Mouse (Mus musculus) stomach, postnatal 0 days (tissue): Measurements from ENCODE around the gene Ank3. TPM values are rescaled to one million over a fixed set of nuclear protein-coding genes. Genes with fewer than 3 reads are reported as not detected.

Source experiments
- ATAC-seq: fragments of 200-750 bp; cut with Nextera tagmentation; 2 replicates; pipeline ENCODE4 v1.8.0; 2017; ENCODE audit not compliant: low FRiP score, low TSS enrichment
- DNase-seq: peaks from one replicate; pipeline ENCODE4 v3.0.0-alpha.2; 2016; ENCODE audit warnings: low spot score
- H3K27ac ChIP-seq: fragments of 300-500 bp; sonication (generic); replicated peaks from 2 replicates; pipeline ENCODE4 v1.5.1; 2014; ENCODE audit warnings: mild to moderate bottlenecking, control low read depth
- H3K27me3 ChIP-seq: fragments of 300-500 bp; sonication (generic); 2 replicates; pipeline ENCODE4 v1.6.1; 2014; ENCODE audit warnings: low read length; ENCODE audit not compliant: control insufficient read depth, insufficient read depth
- H3K36me3 ChIP-seq: fragments of 300-500 bp; sonication (generic); 2 replicates; pipeline ENCODE4 v1.6.1; 2014; ENCODE audit warnings: low read length, mixed read lengths; ENCODE audit not compliant: control insufficient read depth, insufficient read depth
- H3K4me1 ChIP-seq: fragments of 300-500 bp; sonication (generic); replicated peaks from 2 replicates; pipeline ENCODE4 v1.6.1; 2014; ENCODE audit warnings: antibody characterized with exemption; ENCODE audit not compliant: control insufficient read depth, insufficient read depth
- H3K4me2 ChIP-seq: fragments of 300-500 bp; sonication (generic); replicated peaks from 2 replicates; pipeline ENCODE4 v1.6.1; 2014; ENCODE audit warnings: low read depth, mild to moderate bottlenecking, control low read depth, moderate library complexity
- H3K4me3 ChIP-seq: fragments of 300-500 bp; sonication (generic); 2 replicates; pipeline ENCODE4 v1.5.1; 2014; ENCODE audit warnings: low read depth, low read length, control low read depth
- H3K9ac ChIP-seq: fragments of 300-500 bp; sonication (generic); 2 replicates; pipeline ENCODE4 v1.6.1; 2014; ENCODE audit warnings: mild to moderate bottlenecking, low read length, control low read depth, mixed read lengths
- H3K9me3 ChIP-seq: fragments of 300-500 bp; sonication (generic); 2 replicates; pipeline ENCODE4 v1.6.1; 2016; ENCODE audit warnings: low read length; ENCODE audit not compliant: control insufficient read depth
- CTCF ChIP-seq: IDR thresholded peaks from 2 replicates; pipeline ENCODE4 v1.5.1; 2016; ENCODE audit warnings: antibody characterized with exemption, low read depth, mild to moderate bottlenecking, moderate library complexity
- EP300 ChIP-seq: optimal IDR thresholded peaks from 2 replicates; pipeline ENCODE3; 2016; ENCODE audit warnings: antibody characterized with exemption
- WGBS: fragments of 180-500 bp; shearing (Covaris S2); extraction: QIAGEN DNeasy Blood & Tissue Kit; methylation state at CpG from one replicate; pipeline ENCODE4 v1.1.7; 2014; 5-methylcytosine and 5-hydroxymethylcytosine counted together
- polyA plus RNA-seq: library from polyadenylated mRNA; unstranded; fragments of >200 nt; fragmentation: Nextera tagmentation; extraction: Ambion mirVana; gene quantifications from 2 replicates; pipeline ENCODE4 v1.2.1, GENCODE M21; 2015

Ank3 gene
- polyA plus RNA-seq, 1 experiment from 2014 or later: 16.0 TPM

DNA sequence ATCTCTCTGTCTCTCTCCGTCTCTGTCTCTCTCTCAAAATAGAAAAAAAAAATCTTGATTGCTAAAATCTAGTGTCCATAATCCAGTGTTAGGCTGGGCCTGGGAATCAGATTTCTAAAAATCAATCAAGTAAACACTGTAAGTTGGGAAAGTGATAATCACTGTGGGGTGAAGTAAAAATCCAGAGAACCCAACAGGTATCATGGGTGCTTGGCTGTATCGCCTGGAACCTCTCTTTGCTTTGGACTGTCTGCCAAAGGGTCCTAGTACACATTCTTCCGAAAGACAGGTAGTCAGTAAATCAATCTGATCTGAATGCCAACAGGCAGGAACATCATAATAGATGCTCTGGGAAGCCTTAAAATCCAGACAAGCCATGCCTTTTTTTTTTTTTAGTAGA lies 186.7 kb downstream of the Ank3 start:
- 84% methylated on average over 3 of the region's 3 CpGs for WGBS
- no peak for TF ChIP-seq CTCF
- no peak for TF ChIP-seq EP300
- no peaks in the 10 kb centered on the region for H3K4me1 ChIP-seq
- DNase-seq (no peak), ATAC-seq (no peak)
- no peaks in the 10 kb centered on the region for H3K9me3 ChIP-seq
- H3K27ac ChIP-seq: no peak overlapping the region
- H3K27me3 ChIP-seq: no peaks in the 10 kb centered on the region
- H3K4me2 ChIP-seq: no peak overlapping the region
- H3K9ac ChIP-seq: no peak overlapping the region
- no peak overlapping the region for H3K4me3 ChIP-seq
- H3K36me3 ChIP-seq: no peaks in the 10 kb centered on the region

DNA sequence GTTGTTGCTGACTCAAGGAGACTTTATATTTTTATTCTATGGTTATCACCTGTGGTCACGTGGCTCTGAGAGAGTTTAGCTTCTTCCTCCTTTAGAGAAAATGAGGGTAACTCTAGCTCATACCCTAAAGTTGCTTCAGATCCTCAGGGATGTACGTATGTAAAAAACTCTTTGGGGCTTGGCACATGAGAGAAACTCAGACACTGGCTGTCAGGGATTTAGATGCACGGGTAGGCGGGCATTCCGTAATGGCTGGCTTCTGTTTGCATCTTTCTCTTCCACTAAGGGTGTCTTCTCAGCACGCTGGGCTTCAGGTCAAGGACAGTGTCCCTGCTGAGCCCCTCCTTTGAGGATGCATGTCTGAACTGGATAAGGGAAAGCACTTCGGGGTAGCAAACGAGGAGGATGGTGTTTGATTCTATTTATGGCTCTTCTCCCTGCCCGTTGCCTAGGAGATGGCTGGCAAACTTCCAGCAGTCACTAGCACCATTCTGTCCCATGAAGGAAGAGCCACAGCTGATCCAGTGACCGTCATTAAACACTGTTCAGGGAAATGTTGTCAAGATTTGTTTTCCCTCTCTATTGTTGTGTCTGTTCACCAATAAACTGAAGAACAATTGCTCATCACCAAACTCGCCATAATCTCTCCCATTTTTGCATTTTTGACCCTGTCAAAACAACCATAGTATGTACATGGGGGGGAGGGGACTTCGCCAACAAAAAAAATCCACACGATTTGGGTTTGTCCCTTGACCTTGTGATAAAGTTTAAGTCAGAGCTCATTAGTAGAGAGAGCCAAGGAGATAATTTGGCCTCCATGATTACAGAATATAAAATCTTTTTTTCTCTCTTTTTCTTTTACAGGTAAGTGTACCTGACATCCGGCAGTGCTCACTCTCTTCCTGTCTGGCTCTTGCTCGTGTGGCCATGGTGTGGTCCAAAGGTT lies 195.9 kb downstream of the Ank3 start:
- H3K4me2 ChIP-seq: no peak overlapping the region
- peak; percentile 23 for DNase-seq
- H3K4me1 ChIP-seq: no peaks in the 10 kb centered on the region; the same call in 1 of the 2 replicates
- no peaks in the 10 kb centered on the region for H3K36me3 ChIP-seq
- 49% methylated on average over 15 of the region's 15 CpGs for WGBS
- no peaks in the 10 kb centered on the region for H3K27me3 ChIP-seq
- TF ChIP-seq EP300 (no peak), CTCF (no peak)
- H3K9ac ChIP-seq: no peak overlapping the region
- ATAC-seq: no peak
- no peak overlapping the region for H3K27ac ChIP-seq
- 0 out of 2 replicates have a peak, but pooled peaks cover 4% of the 10 kb centered on the region for H3K9me3 ChIP-seq
- no peak overlapping the region for H3K4me3 ChIP-seq

DNA sequence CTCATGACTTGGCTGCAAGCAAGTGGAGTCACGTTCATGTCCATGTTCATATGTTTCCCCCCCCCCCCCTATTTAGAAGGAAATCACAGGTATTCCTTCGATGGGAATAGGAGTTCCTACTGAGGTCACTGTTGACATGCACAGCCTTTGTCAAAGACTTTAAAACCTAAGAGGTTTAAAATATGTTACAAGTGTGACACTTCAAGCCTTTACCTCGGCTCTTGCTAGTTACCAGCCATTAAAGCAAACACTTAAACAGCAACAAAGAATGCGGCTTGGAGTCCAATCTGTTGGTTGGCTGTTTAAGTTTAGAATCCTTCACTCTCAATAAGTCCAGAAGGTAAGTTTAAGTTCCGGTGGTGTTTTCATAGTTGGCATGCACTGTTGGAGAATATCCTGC lies 196.9 kb downstream of the Ank3 start:
- TF ChIP-seq EP300: no peak
- no peak for TF ChIP-seq CTCF
- Histone ChIP-seq H3K4me1 (no peaks in the 10 kb centered on the region; the same call in 1 of the 2 replicates), H3K36me3 (no peaks in the 10 kb centered on the region), H3K27me3 (no peaks in the 10 kb centered on the region), H3K9ac (no peak overlapping the region), H3K27ac (no peak overlapping the region), H3K4me3 (no peak overlapping the region), H3K4me2 (no peak overlapping the region), H3K9me3 (0 out of 2 replicates have a peak, but pooled peaks cover 4% of the 10 kb centered on the region)
- WGBS: 82% methylated on average over 5 of the region's 5 CpGs
- ATAC-seq: no peak
- no peak for DNase-seq

DNA sequence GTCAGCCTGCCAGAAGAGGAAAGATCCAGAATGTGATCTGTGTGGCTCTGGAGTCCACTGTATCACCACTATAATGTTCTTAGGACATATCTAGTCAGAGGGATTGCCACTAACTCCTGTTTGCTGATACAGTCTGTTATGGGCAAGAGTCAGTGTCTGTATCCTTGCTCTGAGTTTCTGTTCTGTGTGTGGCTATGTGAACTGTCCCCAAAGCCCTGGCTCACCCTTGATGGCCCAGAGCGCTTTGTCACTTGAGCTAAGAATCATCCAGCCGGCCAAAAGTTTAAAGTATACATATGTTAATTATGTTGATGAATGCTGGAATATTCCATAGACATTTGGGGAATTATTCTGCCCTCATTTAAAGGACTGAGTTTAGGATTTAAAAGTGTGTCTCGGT lies 202.9 kb downstream of the Ank3 start:
- Histone ChIP-seq H3K9me3 (no peaks in the 10 kb centered on the region), H3K9ac (no peak overlapping the region), H3K36me3 (no peaks in the 10 kb centered on the region), H3K4me1 (no peaks in the 10 kb centered on the region), H3K27me3 (no peaks in the 10 kb centered on the region), H3K4me3 (no peak overlapping the region), H3K4me2 (no peak overlapping the region), H3K27ac (no peak overlapping the region)
- DNase-seq: no peak
- TF ChIP-seq CTCF: no peak
- TF ChIP-seq EP300: no peak
- WGBS: 89% methylated on average over 3 of the region's 3 CpGs
- no peak for ATAC-seq

DNA sequence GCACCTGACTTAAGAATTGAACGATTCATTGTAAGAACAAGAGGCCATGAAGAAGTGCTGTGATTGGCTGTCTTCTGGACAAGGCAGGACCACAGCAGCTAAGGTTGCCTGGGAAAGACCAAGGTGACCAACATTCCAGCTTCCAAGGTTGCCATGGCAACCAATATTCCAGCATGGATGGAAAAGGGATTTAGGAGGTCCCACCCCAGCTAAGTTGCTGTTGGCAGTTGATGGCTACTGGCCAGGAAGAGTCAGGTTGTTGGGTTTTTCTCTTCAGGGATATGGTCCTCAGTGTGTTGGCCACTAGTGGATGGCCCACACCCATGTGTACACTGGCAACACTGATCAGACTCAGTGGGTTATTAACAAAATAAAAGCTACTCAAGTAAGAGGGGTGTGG lies 204.1 kb downstream of the Ank3 start:
- DNase-seq (no peak), ATAC-seq (no peak)
- Histone ChIP-seq H3K9me3 (no peaks in the 10 kb centered on the region), H3K27ac (no peak overlapping the region), H3K4me3 (no peak overlapping the region), H3K27me3 (no peaks in the 10 kb centered on the region), H3K4me1 (no peaks in the 10 kb centered on the region), H3K9ac (no peak overlapping the region), H3K4me2 (no peak overlapping the region), H3K36me3 (no peaks in the 10 kb centered on the region)
- no peak for TF ChIP-seq CTCF
- no peak for TF ChIP-seq EP300
- WGBS: 90% methylated on average over 1 of the region's 1 CpGs

DNA sequence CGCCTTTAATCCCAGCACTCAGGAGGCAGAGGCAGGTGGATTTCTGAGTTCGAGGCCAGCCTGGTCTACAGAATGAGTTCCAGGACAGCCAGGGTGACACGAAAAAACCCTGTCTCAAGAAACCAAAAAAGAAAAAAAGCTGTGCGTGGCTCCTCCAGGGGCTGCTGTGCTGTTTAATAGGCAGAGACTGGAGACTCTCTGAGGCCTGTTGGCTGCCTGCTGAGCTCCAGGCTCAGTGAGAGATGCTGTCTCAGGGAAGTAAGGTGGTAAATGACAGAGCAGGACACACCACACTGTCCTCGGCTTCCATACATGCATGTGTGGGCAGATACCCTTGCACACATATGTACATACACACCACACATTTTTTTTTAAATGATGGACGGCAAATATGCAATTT lies 206.0 kb downstream of the Ank3 start:
- H3K36me3 ChIP-seq: no peaks in the 10 kb centered on the region
- H3K4me1 ChIP-seq: no peaks in the 10 kb centered on the region
- no peak overlapping the region for H3K9ac ChIP-seq
- TF ChIP-seq EP300: no peak
- H3K4me3 ChIP-seq: no peak overlapping the region
- H3K9me3 ChIP-seq: no peaks in the 10 kb centered on the region
- ATAC-seq (no peak), DNase-seq (no peak)
- no peak overlapping the region for H3K27ac ChIP-seq
- 76% methylated on average over 6 of the region's 6 CpGs for WGBS
- no peaks in the 10 kb centered on the region for H3K27me3 ChIP-seq
- H3K4me2 ChIP-seq: no peak overlapping the region
